Mouse (Mus musculus): ENCODE results near the gene Commd3. TPM values are rescaled to one million over a fixed set of nuclear protein-coding genes. Genes with fewer than 3 reads are reported as not detected.

Commd3 gene
- total RNA-seq, 4 experiments from 2014 or later = 94.2 to 98.6 (median 97.3) TPM

GRCm38 (mm10) chr2:18686826-18687519 is 14.8 kb downstream of the Commd3 start:
- DNase-seq (ENCODE audit: low spot score in 2 of 2) = no peak

GRCm38 (mm10) chr2:18687671-18688170 is 15.5 kb downstream of the Commd3 start:
- DNase-seq (ENCODE audit: low spot score in 2 of 2) = no peak

GRCm38 (mm10) chr2:18688286-18688685 is 16.1 kb downstream of the Commd3 start:
- no peak for DNase-seq (ENCODE audit: low spot score in 2 of 2)

GRCm38 (mm10) chr2:18688708-18689063 is 16.5 kb downstream of the Commd3 start:
- no peak for DNase-seq (ENCODE audit: low spot score in 2 of 2)

GRCm38 (mm10) chr2:18689064-18689921 is 17.1 kb downstream of the Commd3 start:
- DNase-seq (ENCODE audit: low spot score in 2 of 2) = peak in 1 of 2 experiments; percentile 51

- peak in 1 of 2 experiments; percentile 46 for DNase-seq (ENCODE audit: low spot score in 2 of 2)
Observed at GRCm38 (mm10) chr2:18690055-18690691, 18.0 kb downstream of the Commd3 start.

GRCm38 (mm10) chr2:18690756-18691155 is 18.6 kb downstream of the Commd3 start:
- no peak for DNase-seq (ENCODE audit: low spot score in 2 of 2)

- no peak for DNase-seq (ENCODE audit: low spot score in 2 of 2)
Observed at GRCm38 (mm10) chr2:18692031-18692430, 19.8 kb downstream of the Commd3 start.

GRCm38 (mm10) chr2:18692548-18692947 is 20.4 kb downstream of the Commd3 start:
- DNase-seq (ENCODE audit: low spot score in 2 of 2) = no peak

GRCm38 (mm10) chr2:18693491-18693870 is 21.3 kb downstream of the Commd3 start:
- no peak for DNase-seq (ENCODE audit: low spot score in 2 of 2)

- DNase-seq (ENCODE audit: low spot score in 2 of 2) = peak; percentile 57 to 65
Observed at GRCm38 (mm10) chr2:18693871-18694610, 21.9 kb downstream of the Commd3 start, which contains the start of gene Spag6. Spag6 (plus strand) TSS chr2:18694032.

- DNase-seq (ENCODE audit: low spot score in 2 of 2) = no peak
Observed at GRCm38 (mm10) chr2:18694611-18694950, 22.4 kb downstream of the Commd3 start.

- DNase-seq (ENCODE audit: low spot score in 2 of 2) = no peak
Observed at GRCm38 (mm10) chr2:18695163-18695562, 23.0 kb downstream of the Commd3 start.

GRCm38 (mm10) chr2:18695629-18696150 is 23.5 kb downstream of the Commd3 start:
- DNase-seq (ENCODE audit: low spot score in 2 of 2) = no peak

GRCm38 (mm10) chr2:18697591-18698244 is 25.5 kb downstream of the Commd3 start:
- DNase-seq (ENCODE audit: low spot score in 2 of 2) = no peak

- no peak for DNase-seq (ENCODE audit: low spot score in 2 of 2)
Observed at GRCm38 (mm10) chr2:18698663-18699385, 26.6 kb downstream of the Commd3 start.

- DNase-seq (ENCODE audit: low spot score in 2 of 2) = no peak
Observed at GRCm38 (mm10) chr2:18699401-18699990, 27.3 kb downstream of the Commd3 start.

GRCm38 (mm10) chr2:18710356-18710755 is 38.2 kb downstream of the Commd3 start:
- no peak for DNase-seq (ENCODE audit: low spot score in 2 of 2)

- no peak for DNase-seq (ENCODE audit: low spot score in 2 of 2)
Observed at GRCm38 (mm10) chr2:18713071-18713470, 40.9 kb downstream of the Commd3 start.
